Mouse (Mus musculus): ENCODE data around the gene Tnk2.
A peak's percentile ranks its signal among the peaks of the same experiment; 100 is the strongest.
"Not testable (repeated sequence)": the region's sequence is repeated elsewhere in the genome, so short reads cannot be mapped to it uniquely, and the experiment has no call there.

Gene Tnk2

DNA sequence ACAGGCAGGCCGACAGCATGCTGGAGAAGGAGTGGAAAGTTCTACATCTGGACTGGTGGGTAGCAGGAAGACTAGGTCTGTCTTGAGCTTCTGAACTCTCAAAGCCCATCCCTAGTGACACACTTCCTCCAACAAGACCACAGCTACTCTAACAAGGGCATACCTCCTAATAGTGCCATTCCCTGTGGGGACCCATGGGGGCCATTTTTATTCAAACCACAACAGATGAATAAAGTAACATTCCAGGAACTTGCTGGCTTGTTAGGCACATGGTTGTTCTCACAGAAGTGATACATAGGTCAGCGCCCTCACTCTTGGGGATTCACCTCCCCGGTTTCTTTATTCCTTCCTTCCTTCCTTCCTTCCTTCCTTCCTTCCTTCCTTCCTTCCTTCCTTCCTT, 7.3 kb upstream of the Tnk2 start:
- no peak for DNase-seq (ENCODE audit: low spot score)

DNA sequence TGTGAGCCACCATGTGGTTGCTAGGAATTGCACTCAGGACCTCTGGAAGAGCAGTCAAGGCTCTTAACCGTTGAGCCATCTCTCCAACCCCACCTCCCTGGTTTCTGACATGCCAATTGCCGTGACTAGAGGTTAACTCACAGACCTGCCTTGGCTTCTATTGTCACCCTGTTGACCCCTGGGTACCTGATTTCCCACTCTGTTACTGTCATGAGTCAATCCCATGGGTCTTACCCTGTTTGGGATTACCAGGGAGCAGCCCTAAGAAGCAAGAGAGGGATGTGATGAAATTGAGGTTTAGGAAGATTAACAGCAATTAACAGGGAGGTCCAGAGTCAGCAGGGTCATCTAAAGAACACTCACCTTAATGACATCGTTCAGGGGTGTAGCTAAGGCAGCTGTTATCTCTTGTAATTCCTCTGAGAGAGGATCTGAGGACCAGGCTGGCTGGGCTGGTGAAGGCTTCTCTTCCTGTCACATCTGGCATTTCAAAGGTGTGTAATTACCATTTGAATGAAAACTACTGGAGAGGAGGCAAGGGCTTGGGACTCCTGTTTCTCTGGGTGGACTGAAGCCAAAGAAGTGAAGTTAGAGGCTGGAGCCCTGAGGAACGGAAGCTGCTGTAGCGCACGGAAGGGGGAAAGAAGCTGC, 6.7 kb upstream of the Tnk2 start:
- no peak for DNase-seq (ENCODE audit: low spot score)

DNA sequence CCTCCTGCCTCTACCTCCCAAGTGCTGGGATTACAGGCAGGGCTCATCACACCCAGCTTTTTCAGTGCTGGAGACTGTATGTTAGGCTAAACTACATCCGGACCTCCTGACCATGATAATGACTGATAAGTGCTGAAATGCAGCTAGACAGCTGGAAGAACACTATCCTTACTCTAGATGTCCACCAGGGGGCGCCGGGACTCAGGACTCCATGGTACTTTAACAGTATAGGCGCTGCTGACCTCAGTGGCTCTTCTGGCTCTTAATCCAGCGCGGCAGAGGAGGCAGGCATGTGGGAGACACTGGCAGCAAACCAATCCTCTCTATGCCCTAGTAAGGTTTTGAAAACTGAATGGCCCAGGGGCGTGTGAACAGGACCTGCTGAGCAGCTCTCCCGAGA, 5.2 kb upstream of the Tnk2 start:
- DNase-seq (ENCODE audit: low spot score): peak; percentile 79

DNA sequence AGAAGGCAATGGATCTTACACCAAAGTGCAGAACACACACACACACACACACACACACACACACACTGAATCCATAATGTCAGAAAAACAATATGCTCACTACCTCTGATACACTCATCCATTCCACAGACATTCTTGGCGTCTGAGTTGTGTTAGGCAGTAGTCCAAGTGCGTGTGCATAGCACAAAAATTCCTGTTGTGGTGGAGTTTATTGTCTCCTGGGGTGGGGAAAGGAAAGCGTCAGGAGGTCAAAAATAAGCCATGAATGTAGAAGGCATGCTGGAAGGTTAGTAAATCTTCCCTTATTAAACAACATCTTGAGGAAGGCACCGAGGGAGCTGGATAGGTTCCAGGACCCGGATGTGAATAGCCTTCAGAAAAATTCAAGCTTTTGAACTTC, 3.6 kb upstream of the Tnk2 start:
- no peak for DNase-seq (ENCODE audit: low spot score)

DNA sequence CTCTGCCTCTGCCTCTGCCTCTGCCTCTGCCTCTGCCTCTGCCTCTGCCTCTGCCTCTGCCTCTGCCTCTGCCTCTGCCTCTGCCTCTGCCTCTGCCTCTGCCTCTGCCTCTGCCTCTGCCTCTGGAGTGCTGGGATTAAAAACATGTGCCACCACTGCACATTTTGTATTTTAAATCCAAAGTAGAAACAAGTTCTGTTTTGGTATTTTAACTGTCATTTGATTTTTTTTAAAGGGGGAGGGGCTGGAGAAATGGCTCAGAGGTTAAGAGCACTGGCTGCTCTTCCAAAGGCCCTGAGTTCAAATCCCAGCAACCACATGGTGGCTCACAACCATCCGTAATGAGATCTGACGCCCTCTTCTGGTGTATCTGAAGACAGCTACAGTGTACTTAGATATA, 3.0 kb upstream of the Tnk2 start:
- not testable (repeated sequence) for DNase-seq (ENCODE audit: low spot score)

DNA sequence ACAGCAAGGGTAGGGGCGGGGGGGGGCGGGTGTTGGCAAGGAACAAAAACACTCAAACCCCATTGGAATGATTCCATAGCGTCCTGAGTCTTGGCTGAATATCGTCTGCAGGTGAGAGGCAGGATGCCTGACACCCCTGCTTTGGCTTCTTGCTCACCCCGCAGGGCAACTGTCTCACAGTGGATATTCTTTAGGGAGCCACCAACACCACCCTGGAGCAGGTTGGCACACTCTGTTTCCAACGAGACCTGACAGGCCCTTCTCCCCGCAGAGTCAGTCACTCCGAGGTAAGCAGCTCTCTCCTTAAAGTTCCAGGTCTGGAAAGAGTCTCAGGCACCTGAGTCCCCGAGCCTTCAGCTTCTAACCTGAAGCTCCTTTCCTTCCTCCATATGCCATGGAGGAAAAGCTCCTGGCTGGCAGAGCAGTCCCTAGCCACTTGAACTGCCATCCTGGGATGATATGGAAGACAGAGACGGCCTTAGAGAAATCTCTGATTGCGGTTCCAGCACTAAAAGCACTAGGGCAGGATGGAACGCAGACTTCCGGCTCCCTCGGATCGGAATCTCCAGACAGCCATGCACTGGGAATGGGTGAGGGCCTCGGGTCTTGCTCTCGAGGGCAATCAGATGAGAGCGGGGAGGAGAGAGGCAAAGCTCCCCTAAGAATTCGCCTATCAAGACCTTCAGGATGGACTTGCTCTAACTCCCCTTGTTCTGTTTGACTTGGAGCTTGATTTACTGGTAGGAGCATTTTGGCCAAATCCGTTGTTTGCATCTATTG, 2.0 kb upstream of the Tnk2 start:
- no peak for DNase-seq (ENCODE audit: low spot score)

DNA sequence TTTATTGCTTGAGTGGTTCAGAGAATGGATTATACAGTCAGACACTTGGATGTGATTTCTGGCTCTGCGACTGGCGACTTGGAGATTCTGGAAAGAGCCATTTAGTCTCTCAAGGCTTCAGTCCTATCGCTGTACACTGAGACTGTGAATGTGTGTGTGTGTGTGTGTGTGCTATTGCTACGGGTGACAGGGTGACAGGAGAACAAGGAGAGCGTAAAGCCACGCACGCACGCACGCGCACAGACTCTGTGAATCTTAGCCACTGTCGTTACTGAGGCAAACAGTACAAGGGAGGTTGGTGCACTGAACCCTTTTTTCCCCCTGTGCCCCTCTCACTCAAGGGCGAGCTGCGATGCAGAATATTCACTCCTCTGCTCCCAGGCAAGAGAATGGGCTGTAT, 1.4 kb upstream of the Tnk2 start:
- no peak for DNase-seq (ENCODE audit: low spot score)

DNA sequence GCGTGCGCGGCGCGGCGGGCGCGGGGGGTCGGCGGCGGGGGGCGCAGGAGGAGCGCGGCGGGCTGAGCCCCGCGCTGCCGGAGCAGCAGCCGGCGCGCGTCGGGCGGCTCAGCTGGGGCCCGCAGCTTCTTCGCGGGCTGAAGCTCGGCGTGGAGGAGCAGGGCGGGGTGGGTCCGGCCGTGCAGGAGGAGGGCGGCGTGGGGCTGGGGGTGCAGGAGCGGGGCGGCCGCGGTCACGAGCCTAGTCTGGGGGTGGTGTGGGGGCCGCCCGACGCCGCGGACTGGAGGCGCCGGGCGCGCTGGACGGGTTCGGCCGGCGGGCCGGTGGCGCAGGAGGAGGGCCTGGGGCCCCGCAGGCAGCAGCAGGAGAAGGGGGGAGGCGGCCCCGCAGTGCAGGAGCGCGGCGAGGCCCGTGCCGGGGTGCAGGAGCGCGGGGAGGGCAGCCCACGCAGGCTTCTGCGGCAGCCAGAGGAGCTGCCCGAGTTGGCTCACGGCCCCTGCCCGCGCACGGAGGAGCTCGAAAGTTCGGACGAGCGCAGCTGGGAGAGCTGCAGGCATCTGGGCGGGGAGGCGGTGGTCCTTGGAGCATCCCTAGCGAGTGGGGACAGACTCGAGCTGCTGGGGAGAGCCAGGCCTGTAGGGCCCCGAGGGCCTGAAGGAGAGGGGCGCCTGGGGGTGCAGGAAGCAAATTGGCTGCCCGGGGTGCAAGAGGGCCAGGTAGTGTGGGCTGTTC, 561 bp downstream of the Tnk2 start:
- no peak for DNase-seq (ENCODE audit: low spot score)

DNA sequence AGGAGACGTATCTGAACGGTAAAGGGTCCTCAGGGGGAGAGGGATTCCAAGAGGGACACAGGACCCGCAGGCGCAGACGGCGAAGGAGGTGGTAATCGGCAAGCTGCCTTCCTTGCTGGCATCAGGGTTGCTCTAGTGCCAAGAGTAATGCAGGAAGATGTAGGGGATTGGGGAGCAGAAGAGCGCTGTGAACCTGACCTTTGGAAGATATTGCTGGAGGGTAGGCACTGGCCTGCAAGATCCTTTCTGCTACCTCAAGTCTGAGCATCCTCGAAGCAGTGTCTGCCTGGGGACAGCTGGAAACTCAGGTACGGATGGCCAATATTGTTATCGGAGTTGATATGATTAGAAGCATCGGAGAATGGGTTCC, 1.1 kb downstream of the Tnk2 start:
- no peak for DNase-seq (ENCODE audit: low spot score)

DNA sequence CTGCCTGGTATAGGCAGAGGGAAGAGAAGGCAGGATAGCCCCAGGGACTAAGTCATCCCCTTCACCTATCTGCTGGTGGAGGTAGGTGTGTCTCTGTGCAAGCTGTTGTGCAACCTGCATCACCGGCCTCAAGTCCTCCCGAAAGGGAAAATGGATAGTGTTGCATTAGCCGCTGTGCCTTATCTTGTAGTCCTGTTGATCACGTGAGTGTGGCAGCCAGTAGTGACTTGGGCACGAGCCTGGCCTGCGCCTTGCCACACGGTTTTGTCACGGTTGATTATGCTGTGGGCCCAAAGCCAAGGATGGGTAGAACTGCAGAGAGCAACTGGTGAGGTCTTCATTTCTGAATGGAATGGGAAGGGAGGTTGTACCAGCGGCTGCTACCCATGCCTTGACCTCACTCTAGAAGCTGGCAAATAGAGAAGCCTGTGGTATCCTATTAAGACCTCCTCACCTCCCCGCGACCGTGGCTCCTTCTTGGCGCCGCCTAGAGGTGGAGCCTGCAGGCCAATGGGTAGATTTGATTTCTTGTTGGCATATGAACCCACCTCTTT, 1.8 kb downstream of the Tnk2 start:
- peak; percentile 77 for DNase-seq (ENCODE audit: low spot score)

DNA sequence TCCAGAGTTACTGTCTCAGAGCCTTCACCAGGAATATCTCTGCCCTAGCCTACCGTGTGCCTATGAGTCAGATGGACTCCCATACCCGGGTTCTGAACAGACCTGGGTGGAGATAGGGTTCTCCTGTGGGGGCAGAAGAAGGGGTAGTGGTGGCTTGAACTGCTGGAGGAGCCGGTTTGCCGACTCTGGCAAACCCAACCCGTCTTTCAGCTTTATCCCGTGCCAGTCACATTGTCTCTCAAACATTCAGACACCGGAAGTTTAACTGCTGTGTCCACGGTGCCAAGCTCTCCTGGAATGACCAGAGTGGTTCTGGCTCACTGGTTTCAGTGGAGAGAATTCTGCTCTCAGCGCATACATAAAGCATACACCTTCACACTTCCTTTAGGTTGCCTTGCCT, 2.3 kb downstream of the Tnk2 start:
- no peak for DNase-seq (ENCODE audit: low spot score)

DNA sequence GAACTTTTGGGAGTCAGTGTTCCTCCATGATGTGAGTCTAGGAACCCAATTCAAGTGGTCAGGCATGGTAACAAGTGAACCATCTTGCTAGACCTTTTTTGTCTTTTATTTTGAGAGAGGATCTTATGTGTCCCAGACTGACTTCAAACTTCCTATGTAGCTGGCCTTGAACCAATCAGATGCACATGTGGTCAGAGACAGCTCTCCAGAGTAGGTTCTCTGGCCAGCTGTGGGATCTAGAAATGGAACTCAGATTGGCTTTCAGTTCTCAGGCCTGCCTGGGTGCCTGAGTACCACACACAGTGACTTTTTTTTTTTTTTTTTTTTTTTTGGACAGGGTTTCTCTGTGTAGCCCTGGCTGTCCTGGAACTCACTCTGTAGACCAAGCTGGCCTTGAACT, 4.0 kb downstream of the Tnk2 start:
- DNase-seq (ENCODE audit: low spot score): no peak

DNA sequence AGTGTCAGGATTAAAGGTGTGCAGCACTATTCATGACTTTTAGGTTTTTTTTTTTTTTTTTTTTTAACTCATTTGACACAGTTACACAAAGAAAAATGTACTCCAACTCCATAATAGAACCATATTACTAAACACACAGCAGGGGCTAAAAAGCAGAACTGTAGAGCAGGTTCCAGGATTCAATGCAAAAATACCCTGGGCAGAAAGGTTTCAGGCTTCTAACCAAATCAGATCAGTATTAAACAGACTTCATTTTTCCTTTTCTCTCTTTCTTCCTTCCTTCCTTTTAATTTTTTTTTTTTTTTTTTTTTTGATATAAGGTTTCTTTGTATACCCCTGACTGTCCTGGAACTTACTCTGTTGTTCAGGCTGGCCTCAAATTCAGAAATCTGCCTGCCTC, 6.8 kb downstream of the Tnk2 start:
- no peak for DNase-seq (ENCODE audit: low spot score)

DNA sequence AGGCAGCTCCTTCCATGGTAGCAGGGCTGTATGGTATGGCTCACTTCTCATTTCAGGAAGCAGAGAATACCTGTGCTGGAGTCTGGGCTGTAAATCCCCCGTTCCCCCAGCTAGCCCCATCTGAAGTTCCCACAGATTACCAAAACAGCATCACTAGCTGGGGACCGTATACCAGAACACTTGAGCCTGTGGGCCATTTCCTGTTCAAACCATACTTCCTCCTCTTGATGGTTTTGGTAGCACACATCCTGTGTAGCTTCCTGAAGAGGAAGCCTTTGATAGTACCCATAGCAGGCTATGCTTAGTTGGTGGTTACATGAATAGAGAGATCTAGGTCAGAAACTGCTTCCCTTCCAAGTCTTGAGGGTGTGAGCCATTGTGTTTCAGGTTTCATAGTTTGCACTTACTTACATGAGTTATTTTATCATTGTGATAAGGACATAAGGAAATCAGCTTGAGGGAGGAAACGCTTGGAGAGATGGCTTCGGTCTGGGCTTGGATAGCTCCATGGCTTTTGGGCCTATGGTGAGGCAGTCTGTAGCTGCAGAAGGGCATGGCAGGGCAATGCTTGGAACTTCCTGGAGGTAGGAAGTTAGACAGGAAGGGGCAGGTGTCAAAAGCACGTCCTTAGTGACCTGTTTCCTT, 7.4 kb downstream of the Tnk2 start:
- no peak for DNase-seq (ENCODE audit: low spot score)

DNA sequence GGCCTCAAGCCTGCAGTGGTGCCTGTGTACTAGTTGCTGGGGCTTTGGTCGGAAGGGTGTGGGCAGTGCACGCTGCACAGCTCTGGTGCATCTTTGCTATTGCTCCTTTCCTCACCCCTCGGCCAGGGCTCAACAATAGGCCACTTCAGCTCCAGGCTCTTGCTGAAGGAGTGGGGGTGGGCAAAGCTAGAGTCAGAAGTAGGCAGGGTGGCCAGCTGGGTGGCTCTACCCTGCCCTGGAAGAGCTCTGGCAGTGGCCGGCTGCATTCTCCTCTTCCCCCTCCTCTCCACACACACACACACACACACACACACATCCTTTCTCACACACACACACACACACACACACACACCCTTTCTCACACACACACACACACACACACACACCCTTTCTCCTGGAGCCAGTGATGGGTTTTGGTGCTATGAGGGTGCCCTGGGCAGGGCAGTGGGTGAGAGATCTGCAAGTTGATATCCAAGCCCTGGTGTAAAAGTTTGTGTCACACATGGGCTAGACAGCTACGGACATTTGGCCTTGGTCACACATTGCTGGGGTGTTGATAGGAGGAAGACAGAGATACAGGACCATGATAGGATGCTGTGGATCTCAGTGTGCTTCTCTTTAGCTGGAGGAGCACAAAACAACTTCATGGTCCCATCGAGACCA, 10.5 kb downstream of the Tnk2 start:
- DNase-seq (ENCODE audit: low spot score): no peak

DNA sequence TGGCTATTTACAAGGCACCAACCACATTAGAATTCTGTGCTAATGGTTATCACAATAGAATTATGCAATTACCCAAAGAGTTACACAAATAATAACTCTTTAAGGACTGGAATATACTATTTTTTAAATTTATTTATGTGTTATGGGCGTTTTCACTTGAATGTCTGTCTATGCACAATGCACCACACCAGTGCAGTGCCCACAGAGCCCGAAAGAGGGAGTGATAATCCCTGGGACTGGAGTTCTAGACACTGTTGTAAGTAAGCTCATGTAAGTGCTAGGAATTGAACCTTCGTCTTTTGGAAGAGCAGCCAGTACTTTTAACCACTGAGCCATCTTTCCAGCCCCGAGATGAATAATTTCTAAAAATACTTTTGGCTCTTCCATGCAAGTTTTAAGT, 11.9 kb downstream of the Tnk2 start:
- no peak for DNase-seq (ENCODE audit: low spot score)

DNA sequence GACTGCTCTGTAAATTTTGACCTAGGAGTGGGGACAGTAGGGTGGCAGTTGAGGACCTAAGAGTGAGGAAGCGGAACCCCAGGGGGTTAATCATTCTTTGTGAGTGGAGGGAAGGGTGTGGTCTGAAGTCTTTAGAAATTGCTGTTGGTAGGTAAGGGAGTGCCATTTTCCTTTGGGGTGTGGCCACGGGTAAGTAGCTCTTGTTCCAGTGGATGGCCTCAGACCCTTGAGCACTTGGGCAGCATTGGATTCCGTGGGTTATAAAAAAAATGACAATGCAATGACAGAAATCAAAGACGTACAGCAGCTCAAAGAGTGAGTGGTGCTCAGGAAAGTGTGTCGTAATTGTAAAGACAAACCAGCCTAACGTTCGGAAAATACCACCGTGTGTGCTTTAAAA, 12.6 kb downstream of the Tnk2 start:
- DNase-seq (ENCODE audit: low spot score): no peak

DNA sequence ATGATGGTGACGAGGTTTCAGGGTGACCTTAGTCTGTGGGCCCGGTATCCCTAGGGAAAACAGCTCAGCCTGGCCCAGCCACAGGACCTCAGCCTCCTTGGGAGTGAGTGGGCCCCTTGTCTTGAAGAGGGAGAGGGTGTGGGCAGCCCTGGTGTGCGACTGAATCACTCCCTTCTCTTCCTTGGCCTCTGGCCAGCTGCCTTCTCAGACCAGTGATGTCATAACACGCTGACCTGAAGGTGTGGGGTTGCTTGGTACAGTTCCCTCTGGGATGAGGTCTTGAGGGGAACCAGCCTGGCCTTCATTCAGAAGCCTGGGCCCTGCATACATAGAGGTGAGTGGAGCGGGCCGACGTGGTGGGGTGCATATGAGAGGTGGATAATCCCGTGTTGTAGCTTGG, 13.1 kb downstream of the Tnk2 start:
- DNase-seq (ENCODE audit: low spot score): no peak

DNA sequence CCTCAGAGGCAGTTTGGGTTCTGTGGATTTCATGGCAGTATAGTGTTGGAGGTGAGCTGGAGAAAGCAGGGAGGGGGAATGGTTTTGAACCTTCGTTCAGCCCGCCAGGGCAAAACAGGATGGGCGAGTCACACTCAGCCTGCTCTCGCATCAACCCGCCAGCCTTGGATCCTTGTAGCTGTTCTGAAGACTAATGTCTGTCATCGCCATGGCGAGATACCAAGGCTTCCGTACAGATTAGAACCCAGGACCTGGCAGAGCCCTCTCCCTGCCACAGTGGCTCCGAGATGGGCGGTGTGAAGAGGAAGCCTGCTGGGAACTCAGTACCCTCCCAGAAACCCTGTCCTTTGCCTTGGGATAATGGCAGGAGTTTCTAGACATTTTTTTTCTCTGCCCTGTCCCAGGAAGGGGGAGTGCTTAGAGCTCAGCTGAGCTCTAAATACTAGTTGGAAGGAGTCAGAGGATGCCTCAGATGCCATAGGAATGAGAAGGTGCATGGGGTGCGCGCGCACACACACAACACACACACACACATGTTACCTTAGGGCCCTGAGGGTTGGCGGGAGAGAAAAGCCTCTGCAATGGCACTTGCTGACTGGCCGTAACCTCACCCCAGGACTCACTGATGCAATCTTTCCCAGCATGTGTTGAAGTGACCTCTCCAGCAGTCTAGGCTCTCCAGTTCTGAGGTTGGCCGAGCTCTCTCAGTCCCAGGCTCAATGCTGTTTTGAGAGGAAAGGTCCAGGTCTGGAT, 14.0 kb downstream of the Tnk2 start:
- no peak for DNase-seq (ENCODE audit: low spot score)

DNA sequence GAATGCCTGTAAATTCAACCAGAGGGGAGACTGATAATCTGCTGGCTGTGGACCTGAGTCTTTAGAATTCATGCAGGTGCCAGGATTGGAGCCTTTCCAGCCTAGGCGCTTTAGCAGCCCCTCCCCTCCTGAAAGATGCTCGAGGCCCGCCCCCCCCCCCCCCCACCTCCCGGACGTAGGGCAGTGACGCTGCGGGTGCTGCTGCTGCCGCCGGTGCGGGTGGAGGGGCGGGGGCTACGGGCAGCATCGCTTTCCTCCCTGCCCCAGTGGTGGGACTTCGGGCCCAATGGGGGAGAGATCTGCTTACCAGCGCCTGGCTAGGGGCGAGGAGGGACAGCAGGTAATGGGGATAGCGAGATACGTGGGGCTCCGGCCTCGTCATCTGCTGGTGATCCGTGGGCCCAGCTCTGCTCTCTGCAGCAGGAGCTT, 15.1 kb downstream of the Tnk2 start:
- DNase-seq (ENCODE audit: low spot score): no peak

DNA sequence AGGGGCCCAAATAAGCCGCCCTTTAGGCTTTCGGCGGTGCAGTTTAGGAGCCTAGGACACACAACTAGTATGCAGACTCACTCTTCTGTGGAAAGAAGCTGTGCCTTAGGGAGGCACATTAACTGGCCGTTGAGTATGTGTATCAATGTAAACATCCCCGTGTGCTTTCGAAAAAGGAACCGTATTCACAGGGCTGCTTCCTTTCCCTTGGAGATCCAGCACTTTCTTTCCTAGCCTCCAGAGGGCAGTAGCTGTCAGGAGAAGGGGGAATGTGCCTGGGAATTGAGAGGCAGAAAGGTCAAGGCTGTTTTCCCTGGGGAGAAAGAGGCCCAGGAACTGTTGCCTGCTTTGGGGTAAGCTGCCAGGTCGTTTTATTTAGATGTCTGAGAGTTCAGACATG, 15.7 kb downstream of the Tnk2 start:
- no peak for DNase-seq (ENCODE audit: low spot score)

Measured in spleen, adult 12 weeks (tissue).